Mouse (Mus musculus): ENCODE results near the gene Gm4763.

- TF ChIP-seq POLR2A (IDR thresholded peaks at IDR 0.05; ENCODE audit: control insufficient read depth in 1 of 2, insufficient read depth in 1 of 2, low read depth in 1 of 2, low read length in 2 of 2, poor library complexity in 1 of 2) (no peak), CTCF (IDR thresholded peaks at IDR 0.05 in 2 of 3, conservative IDR thresholded peaks at IDR 0.05 in 1 of 3; ENCODE audit: control insufficient read depth in 1 of 3, insufficient read depth in 1 of 3, low read depth in 2 of 3, low read length in 3 of 3, poor library complexity in 1 of 3, severe bottlenecking in 1 of 3) (no peak), ZC3H11A (IDR thresholded peaks at IDR 0.05; ENCODE audit: low read depth, low read length) (no peak), JUND (IDR thresholded peaks at IDR 0.05; ENCODE audit: low read depth, low read length) (no peak), EP300 (IDR thresholded peaks at IDR 0.05; ENCODE audit: low read depth in 1 of 2, low read length in 2 of 2) (no peak), MAX (IDR thresholded peaks at IDR 0.05; ENCODE audit: low read length) (no peak), ZMIZ1 (IDR thresholded peaks at IDR 0.05; ENCODE audit: low read depth, low read length) (no peak), UBTF (IDR thresholded peaks at IDR 0.05; ENCODE audit: borderline replicate concordance, insufficient read depth, low read depth, low read length) (no peak), GATA1 (IDR thresholded peaks at IDR 0.05; ENCODE audit: low read depth, low read length) (no peak), POLR2AphosphoS5 (IDR thresholded peaks at IDR 0.05; ENCODE audit: borderline replicate concordance, low read depth, low read length) (no peak), POLR2AphosphoS2 (IDR thresholded peaks at IDR 0.05; ENCODE audit: low read length) (no peak)
Observed at GRCm38 (mm10) chr7:24676575-24676974, 50.1 kb downstream of the Gm4763 start, which contains the start of gene Tex101.
